ENCODE assay signal across 8 mouse cellular contexts in genomic region chr13:63356558-63356957, GRCm38 (mm10).
DNase-seq lines count a peak whose midpoint lies in the region; TF ChIP-seq lines count a peak whose summit lies in the region.

No protein-coding gene starts in this region.

- H3K27me3 ChIP-seq in C2C12 (ENCODE audit: control insufficient read depth, insufficient read depth, insufficient read length): no peaks in the 10 kb centered on the region
- no peaks in the 10 kb centered on the region for H3K27me3 ChIP-seq in cerebellum, adult 2 months (ENCODE audit: control insufficient read depth, insufficient read depth, low read length)

- no peak for TF ChIP-seq POLR2A in cerebellum, adult 2 months (IDR thresholded peaks at IDR 0.05; ENCODE audit: borderline replicate concordance, insufficient read depth, low read length)

- WGBS in cerebellum, adult 2 months: 38% methylated on average over 3 of the region's 3 CpGs

- TF ChIP-seq CTCF in C2C12 (IDR thresholded peaks at IDR 0.05; ENCODE audit: control insufficient read depth, insufficient read depth, insufficient read length): peak; percentile 31
- peak; percentile 52; the same call in 1 of the 2 replicates for TF ChIP-seq CTCF in cerebellum, adult 2 months (IDR thresholded peaks at IDR 0.05; ENCODE audit: borderline replicate concordance, insufficient read depth, low read depth, low read length)

- H3ac ChIP-seq in C2C12 (ENCODE audit: control insufficient read depth, insufficient read length, low read depth): no peak overlapping the region

- H3K4me1 ChIP-seq in cerebellum, adult 2 months (ENCODE audit: control insufficient read depth, insufficient read depth, low read length): no peaks in the 10 kb centered on the region

- H3K79me2 ChIP-seq in C2C12 (ENCODE audit: control insufficient read depth, insufficient read depth): no peaks in the 10 kb centered on the region

- no peaks in the 10 kb centered on the region for H3K36me3 ChIP-seq in C2C12 (ENCODE audit: control insufficient read depth, insufficient read depth)

- H3K79me3 ChIP-seq in C2C12 (ENCODE audit: low read depth): no peaks in the 10 kb centered on the region

- no peak overlapping the region for H3K4me3 ChIP-seq in C2C12 (ENCODE audit: insufficient read depth, poor library complexity, severe bottlenecking)
- no peak overlapping the region for H3K4me3 ChIP-seq in cerebellum, adult 2 months (replicated peaks; ENCODE audit: insufficient read depth, low read depth, low read length)

- DNase-seq in MEL-GATA-1-ER (ENCODE audit: extremely low read depth, low read depth): peak; percentile 39
- peak; percentile 39 to 55 for DNase-seq in cerebellum, adult 2 months
- peak; percentile 26 to 45 for DNase-seq in frontal cortex, postnatal 10 days (ENCODE audit: low spot score in 2 of 2)
- peak; percentile 80 for DNase-seq in kidney, postnatal 14 days
- DNase-seq in lung, adult 18-20 months: peak; percentile 10 to 54
- DNase-seq in retina, adult 2 months (ENCODE audit: low read depth, low spot score): peak; percentile 57
- no peak for DNase-seq in yolk sac, embryonic 10.5 days (ENCODE audit: low spot score)

- no peak overlapping the region for H3K27ac ChIP-seq in cerebellum, adult 2 months (ENCODE audit: insufficient read depth, low read length)

TF ChIP-seq in C2C12, 6 proteins besides CTCF, POLR2A, EP300 and RAD21:
- TF ChIP-seq CEBPB (IDR thresholded peaks at IDR 0.05; ENCODE audit: low read depth) (no peak), MYOD1 (IDR thresholded peaks at IDR 0.05; ENCODE audit: control insufficient read depth, insufficient read length, low read depth) (no peak), MAX (IDR thresholded peaks at IDR 0.05) (no peak), USF1 (IDR thresholded peaks at IDR 0.05; ENCODE audit: low read depth) (no peak), FOSL1 (IDR thresholded peaks at IDR 0.05; ENCODE audit: insufficient read depth, low read length, poor library complexity, severe bottlenecking) (no peak), MYOG (IDR thresholded peaks at IDR 0.05; ENCODE audit: control insufficient read depth, extremely low read depth, insufficient read length) (no peak)
TF ChIP-seq in C2C12: peak in this region for 0.
